Mouse (Mus musculus): ENCODE measurements around the gene Zfp60.

DNA sequence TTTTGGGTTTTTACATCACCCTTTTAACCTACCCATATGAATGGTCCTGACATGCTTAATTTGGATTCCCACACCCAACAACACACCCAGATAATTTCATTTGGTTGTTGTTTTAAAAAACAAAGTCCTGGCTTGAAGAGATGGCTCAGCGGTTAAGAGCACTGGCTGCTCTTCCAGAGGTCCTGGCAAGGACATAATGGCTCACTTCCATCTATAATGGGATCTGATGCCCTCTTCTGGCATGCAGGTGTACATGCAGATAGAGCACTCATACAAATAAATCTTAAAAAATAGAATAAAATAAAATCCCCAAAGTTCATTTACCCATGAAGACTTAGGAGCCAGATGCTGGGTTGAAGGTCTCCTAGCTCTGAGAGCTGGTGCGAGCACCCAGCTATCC lies 69.9 kb downstream of the Zfp60 start:
- TF ChIP-seq CTCF (IDR thresholded peaks at IDR 0.05; ENCODE audit: low read depth) (peak; percentile 60), EP300 (optimal IDR thresholded peaks at IDR 0.05) (no peak)

Data from stomach, postnatal 0 days (tissue).